Mouse (Mus musculus): ENCODE data around the gene Ssr2. TPM values are rescaled to one million over a fixed set of nuclear protein-coding genes. Genes with fewer than 3 reads are reported as not detected.

Gene Ssr2
- polyA plus RNA-seq, 1 experiment from 2014 or later: 301 TPM

DNA sequence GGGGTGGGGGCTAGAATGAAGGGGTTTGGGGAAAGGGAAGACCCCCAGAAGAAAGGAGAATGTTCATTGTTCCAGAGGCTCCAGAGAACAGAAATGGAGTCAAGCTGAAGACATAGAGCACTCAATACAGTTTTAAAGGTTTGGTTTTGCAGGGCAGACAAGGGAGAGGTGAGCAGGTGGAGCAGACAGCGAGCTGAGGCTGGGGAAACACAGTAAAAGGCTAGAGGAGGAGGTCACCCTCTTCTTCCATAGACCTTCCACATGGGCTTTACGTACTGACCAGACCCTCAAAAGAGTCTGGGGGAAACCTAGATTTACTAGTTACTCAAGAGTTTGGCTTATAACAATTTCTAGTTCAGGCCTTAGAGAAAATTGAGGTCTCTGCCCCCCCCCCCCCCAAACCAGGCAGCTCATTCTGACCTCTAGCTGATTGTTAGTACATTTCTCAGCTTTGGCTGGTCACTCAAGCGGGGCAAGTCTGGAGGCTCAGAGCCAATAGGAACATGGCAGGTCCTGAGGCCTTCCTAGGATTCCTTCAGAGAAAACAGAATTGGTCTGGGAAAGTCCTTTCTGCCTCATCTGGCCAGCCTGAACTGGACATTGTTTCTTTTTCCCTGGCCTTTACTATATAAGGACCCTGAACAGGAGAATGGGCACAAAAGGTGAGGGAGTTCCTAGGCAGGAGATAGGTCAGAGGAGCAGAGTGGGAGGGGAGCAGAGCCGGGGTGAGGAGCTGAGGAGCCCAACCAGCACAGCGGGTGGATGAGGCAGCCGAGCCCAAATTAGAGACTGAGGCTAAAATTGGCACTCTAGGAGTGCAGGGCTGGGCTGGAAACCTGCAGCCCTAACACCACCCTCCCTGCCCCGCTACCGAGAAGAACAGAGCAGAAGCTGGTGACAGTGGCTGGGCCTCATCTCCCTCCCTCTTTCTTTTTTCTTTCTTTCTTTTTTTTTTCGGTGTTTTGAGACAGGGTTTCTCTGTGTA is 43.7 kb downstream of the Ssr2 start:
- Histone ChIP-seq H3K4me1 (ENCODE audit: control insufficient read depth, insufficient read depth, low read length) (peaks cover 12% of the 10 kb centered on the region), H3K36me3 (ENCODE audit: control insufficient read depth, insufficient read depth, low read length) (no peaks in the 10 kb centered on the region), H3K9me3 (ENCODE audit: control insufficient read depth, low read depth, low read length) (no peaks in the 10 kb centered on the region), H3K4me3 (ENCODE audit: low read depth, low read length) (no peak overlapping the region), H3K27ac (ENCODE audit: low read length) (no peak overlapping the region), H3K9ac (replicated peaks; ENCODE audit: low read depth, low read length) (no peak overlapping the region), H3K4me2 (replicated peaks; ENCODE audit: low read depth, low read length) (no peak overlapping the region), H3K27me3 (ENCODE audit: control insufficient read depth, insufficient read depth, low read length) (no peaks in the 10 kb centered on the region)
- 54% methylated on average over 9 of the region's 9 CpGs for WGBS
- ATAC-seq (ENCODE audit: insufficient number of reproducible peaks, insufficient read depth, low FRiP score, low read depth): no peak

DNA sequence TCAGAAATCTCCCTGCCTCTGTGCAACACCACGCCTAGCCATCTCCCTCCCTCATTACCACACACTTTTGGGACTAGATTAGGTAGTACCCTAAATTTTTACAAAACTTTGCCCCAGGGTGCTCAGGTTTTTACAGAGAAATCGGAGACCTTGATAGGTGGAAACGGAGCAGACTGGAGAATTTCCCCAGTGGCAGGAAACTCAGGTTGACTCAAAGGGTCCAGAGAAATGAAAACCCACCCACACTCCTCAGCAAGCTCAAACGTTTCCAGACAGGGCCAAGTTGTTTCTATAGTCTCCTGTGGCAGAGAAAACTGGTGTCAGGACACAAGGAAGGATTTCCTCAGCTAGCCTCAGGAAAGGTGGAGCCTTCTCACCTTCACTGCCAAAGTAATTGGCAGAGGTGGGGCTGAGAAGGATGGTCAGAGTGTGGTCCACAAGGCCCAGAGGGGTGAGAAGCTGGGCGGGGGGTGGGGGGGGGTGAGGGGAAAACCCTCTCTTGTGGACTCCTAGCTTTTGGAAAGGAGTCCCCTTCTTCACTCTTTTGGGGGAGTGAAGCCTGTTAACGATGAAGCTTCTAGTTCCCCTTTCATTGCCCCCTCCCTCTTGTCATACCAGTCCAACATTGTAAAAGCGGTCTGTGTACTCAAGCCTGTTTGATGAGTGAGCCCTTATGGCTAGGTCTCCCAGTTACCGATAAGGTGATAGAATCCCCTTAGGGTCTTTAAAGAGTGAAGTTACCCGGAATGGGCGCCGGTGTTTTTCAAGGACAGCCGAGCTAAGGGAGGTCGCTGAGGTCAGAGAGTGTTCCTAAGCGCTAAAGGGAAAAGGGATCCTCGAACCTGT is 44.7 kb downstream of the Ssr2 start:
- H3K4me3 ChIP-seq (ENCODE audit: low read depth, low read length): peak overlapping the region; percentile 95
- ATAC-seq (ENCODE audit: insufficient number of reproducible peaks, insufficient read depth, low FRiP score, low read depth): peak; percentile 11; the same call in 1 of the 2 replicates
- peak overlapping the region; percentile 96 for H3K9ac ChIP-seq (replicated peaks; ENCODE audit: low read depth, low read length)
- H3K4me1 ChIP-seq (ENCODE audit: control insufficient read depth, insufficient read depth, low read length): peaks cover 21% of the 10 kb centered on the region
- peaks cover 6% of the 10 kb centered on the region; the same call in 1 of the 2 replicates for H3K36me3 ChIP-seq (ENCODE audit: control insufficient read depth, insufficient read depth, low read length)
- H3K27ac ChIP-seq (ENCODE audit: low read length): peak overlapping the region; percentile 99
- 16% methylated on average over 15 of the region's 15 CpGs for WGBS
- no peaks in the 10 kb centered on the region for H3K27me3 ChIP-seq (ENCODE audit: control insufficient read depth, insufficient read depth, low read length)
- H3K4me2 ChIP-seq (replicated peaks; ENCODE audit: low read depth, low read length): peak overlapping the region; percentile 92
- no peaks in the 10 kb centered on the region for H3K9me3 ChIP-seq (ENCODE audit: control insufficient read depth, low read depth, low read length)

DNA sequence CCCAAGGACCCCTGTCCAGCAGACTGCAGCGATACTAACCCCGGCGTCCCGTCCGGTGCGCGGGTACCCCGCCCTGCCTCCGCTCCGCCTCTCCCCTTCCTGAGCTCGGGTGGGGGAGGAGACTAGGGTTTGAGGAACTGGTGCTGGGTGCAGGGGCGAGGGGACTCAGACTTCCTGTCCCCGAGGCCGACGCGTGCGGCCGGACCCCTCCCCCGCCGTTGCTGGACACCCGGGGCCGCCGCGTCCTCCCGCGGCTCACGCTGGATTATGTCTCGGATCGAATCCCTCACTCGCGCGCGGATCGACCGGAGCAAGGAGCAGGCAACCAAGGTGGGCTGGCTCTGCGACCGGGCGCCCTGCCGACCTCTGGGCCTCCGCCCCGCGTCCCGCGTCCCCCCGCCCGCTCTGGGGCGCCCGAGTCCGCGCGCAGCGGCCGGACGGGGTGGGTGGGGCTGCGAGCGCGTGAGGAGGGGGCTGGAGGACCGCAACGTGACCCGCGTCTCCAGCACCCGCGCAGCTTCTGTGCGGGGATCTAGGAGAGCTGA is 45.4 kb downstream of the Ssr2 start:
- WGBS: 1% methylated on average over 64 of the region's 64 CpGs
- Histone ChIP-seq H3K9me3 (ENCODE audit: control insufficient read depth, low read depth, low read length) (no peaks in the 10 kb centered on the region), H3K4me3 (ENCODE audit: low read depth, low read length) (peak overlapping the region; percentile 95), H3K27me3 (ENCODE audit: control insufficient read depth, insufficient read depth, low read length) (no peaks in the 10 kb centered on the region), H3K27ac (ENCODE audit: low read length) (peak overlapping the region; percentile 99), H3K9ac (replicated peaks; ENCODE audit: low read depth, low read length) (peak overlapping the region; percentile 96), H3K4me2 (replicated peaks; ENCODE audit: low read depth, low read length) (peak overlapping the region; percentile 92), H3K4me1 (ENCODE audit: control insufficient read depth, insufficient read depth, low read length) (peaks cover 26% of the 10 kb centered on the region), H3K36me3 (ENCODE audit: control insufficient read depth, insufficient read depth, low read length) (peaks cover 6% of the 10 kb centered on the region)
- peak; percentile 82 for ATAC-seq (ENCODE audit: insufficient number of reproducible peaks, insufficient read depth, low FRiP score, low read depth)

DNA sequence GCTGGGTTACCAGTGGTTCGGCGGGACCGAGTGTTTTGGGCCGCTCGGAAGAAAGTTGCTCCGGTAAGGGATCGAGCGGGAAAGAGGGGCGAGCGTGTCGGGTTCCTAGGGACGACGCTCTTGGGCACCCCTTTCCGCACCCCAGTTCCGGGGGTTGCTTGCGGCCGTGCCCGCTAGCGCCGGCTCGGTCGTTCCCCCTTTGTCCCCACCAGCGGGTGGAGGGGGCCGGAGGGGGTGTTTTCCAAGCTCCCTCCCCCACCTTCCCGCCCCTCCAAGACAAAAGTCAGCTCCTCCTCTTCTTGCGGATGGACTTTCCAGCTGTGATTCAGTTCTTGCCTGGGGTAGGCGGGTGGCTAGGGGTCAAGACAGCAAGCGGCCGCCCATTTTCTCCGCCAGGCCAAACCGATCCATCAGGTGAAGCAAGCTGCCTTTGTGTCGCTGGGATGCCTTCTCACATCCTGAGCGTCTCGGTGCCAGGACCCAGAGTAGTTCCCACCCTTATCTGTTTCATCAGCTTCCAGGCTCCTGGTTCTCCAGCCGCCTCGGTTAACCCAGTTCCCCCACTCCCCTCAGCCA is 45.9 kb downstream of the Ssr2 start:
- Histone ChIP-seq H3K4me3 (ENCODE audit: low read depth, low read length) (peak overlapping the region; percentile 95), H3K27ac (ENCODE audit: low read length) (peak overlapping the region; percentile 99), H3K36me3 (ENCODE audit: control insufficient read depth, insufficient read depth, low read length) (peaks cover 10% of the 10 kb centered on the region), H3K9me3 (ENCODE audit: control insufficient read depth, low read depth, low read length) (no peaks in the 10 kb centered on the region), H3K9ac (replicated peaks; ENCODE audit: low read depth, low read length) (peak overlapping the region; percentile 96), H3K4me2 (replicated peaks; ENCODE audit: low read depth, low read length) (peak overlapping the region; percentile 92), H3K27me3 (ENCODE audit: control insufficient read depth, insufficient read depth, low read length) (no peaks in the 10 kb centered on the region), H3K4me1 (ENCODE audit: control insufficient read depth, insufficient read depth, low read length) (peaks cover 31% of the 10 kb centered on the region)
- peak; percentile 11; the same call in 1 of the 2 replicates for ATAC-seq (ENCODE audit: insufficient number of reproducible peaks, insufficient read depth, low FRiP score, low read depth)
- WGBS: under 1% methylated on average over 35 of the region's 36 CpGs

DNA sequence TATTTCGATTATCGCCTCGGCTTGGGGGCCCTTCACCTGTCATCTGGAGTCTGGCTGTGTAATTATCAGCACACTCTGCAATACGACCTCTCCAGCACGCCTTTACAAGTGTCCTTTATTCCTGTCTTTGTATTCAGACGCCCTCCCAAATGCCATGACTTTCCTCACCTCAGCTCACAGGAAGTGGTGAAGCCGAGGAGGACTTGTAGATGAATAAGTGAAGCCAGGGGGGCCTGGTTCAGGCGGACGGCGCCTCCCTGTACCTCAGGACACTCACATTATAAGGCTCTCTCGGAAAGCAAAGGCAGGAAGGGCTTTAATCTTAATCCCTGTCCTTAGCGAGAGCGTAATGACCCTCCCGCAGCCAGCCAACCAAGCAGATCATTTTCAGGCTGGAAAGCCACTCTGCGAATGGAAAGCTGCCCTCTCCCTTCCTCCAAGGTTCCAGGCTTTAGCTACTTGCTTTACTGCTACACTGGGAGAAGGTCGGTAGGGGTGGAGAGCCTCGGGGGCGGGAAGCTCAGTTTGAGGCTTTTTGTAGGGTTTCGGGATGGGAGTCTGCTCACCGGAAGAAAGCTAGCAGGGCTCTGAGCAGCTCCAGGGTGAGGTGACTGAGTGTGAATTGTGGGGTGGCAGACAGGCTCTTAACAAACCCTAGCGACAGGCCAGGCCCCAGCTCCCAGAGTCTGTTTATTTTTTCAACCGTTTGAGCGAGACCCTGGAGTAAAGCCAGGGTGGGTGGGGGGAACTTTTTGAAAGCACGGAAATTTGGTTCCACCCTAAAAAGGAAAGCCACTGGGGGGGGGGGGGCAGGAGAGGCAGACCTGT is 46.7 kb downstream of the Ssr2 start:
- Histone ChIP-seq H3K27ac (ENCODE audit: low read length) (peak overlapping the region; percentile 99), H3K4me2 (replicated peaks; ENCODE audit: low read depth, low read length) (peak overlapping the region; percentile 92), H3K4me3 (ENCODE audit: low read depth, low read length) (peak overlapping the region; percentile 95), H3K9me3 (ENCODE audit: control insufficient read depth, low read depth, low read length) (no peaks in the 10 kb centered on the region), H3K9ac (replicated peaks; ENCODE audit: low read depth, low read length) (peak overlapping the region; percentile 96), H3K4me1 (ENCODE audit: control insufficient read depth, insufficient read depth, low read length) (peaks cover 37% of the 10 kb centered on the region), H3K27me3 (ENCODE audit: control insufficient read depth, insufficient read depth, low read length) (no peaks in the 10 kb centered on the region), H3K36me3 (ENCODE audit: control insufficient read depth, insufficient read depth, low read length) (peaks cover 12% of the 10 kb centered on the region)
- peak; percentile 14; the same call in 1 of the 2 replicates for ATAC-seq (ENCODE audit: insufficient number of reproducible peaks, insufficient read depth, low FRiP score, low read depth)
- WGBS: under 1% methylated on average over 24 of the region's 24 CpGs

DNA sequence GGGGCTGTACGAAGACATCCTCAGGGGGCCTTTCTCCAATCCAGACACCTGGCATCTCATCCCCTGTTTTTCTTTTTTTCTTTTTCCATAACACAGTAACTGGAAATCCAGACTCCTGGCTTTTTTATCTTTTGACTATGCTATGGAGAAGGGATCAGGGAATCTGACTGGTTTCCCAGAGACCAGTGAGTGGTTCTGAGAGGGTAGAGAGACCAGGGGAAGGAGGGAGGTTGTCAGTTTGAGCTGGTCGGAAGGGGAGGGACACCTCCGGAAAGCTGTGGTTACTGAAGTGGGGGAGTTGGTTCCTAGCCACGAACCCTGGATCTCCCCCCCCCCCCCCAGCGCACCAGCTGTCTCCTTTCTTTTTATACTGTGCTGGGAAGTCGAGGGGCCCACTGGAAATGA is 47.3 kb downstream of the Ssr2 start:
- ATAC-seq (ENCODE audit: insufficient number of reproducible peaks, insufficient read depth, low FRiP score, low read depth): peak; percentile 30; the same call in 1 of the 2 replicates
- peaks cover 40% of the 10 kb centered on the region for H3K4me1 ChIP-seq (ENCODE audit: control insufficient read depth, insufficient read depth, low read length)
- peak overlapping the region; percentile 96 for H3K9ac ChIP-seq (replicated peaks; ENCODE audit: low read depth, low read length)
- H3K4me3 ChIP-seq (ENCODE audit: low read depth, low read length): peak overlapping the region; percentile 95
- H3K4me2 ChIP-seq (replicated peaks; ENCODE audit: low read depth, low read length): peak overlapping the region; percentile 92
- H3K9me3 ChIP-seq (ENCODE audit: control insufficient read depth, low read depth, low read length): no peaks in the 10 kb centered on the region
- H3K36me3 ChIP-seq (ENCODE audit: control insufficient read depth, insufficient read depth, low read length): peaks cover 17% of the 10 kb centered on the region
- no peaks in the 10 kb centered on the region for H3K27me3 ChIP-seq (ENCODE audit: control insufficient read depth, insufficient read depth, low read length)
- 0% methylated on average over 5 of the region's 6 CpGs for WGBS
- peak overlapping the region; percentile 99 for H3K27ac ChIP-seq (ENCODE audit: low read length)

DNA sequence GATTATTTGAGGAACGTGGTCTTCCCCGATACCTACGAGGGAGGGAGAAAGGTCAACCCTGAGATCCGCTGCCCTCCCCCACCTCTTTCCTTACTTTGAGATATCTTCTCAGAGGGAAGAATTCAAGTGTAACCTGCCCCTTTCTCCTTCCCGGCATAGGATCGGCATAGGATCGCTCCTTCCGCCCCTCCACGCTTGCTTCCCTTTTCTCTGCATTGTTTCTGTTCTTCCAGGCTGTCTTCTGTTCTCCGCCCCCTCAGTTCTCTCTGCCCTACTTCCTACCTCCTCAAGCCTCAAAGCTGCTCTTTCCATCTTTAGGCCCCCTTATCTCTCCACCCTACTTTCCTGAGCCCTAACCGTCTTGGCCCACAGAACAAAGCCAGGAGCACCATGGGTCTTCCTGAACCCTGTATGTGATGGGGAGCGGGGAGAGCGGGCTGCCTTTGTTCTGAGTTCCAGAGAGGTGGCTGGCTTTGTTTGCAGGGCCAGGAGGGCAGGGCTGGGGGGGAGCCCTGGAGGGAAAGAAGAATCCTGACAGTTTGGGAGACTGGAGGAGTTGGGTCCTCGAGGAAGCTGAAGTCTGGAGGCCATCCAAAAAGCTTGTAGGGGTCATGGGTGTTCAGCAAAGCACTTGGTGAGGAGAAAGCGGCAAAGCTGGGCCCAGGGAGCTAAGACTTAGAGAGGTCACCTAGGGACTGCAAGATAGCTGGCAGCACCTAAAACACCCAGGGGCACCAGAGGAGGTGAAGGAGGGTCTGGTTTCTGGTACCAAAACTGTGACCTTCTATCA is 47.9 kb downstream of the Ssr2 start:
- Histone ChIP-seq H3K4me2 (replicated peaks; ENCODE audit: low read depth, low read length) (peak overlapping the region; percentile 92), H3K9me3 (ENCODE audit: control insufficient read depth, low read depth, low read length) (no peaks in the 10 kb centered on the region), H3K36me3 (ENCODE audit: control insufficient read depth, insufficient read depth, low read length) (peaks cover 17% of the 10 kb centered on the region), H3K27ac (ENCODE audit: low read length) (peak overlapping the region; percentile 99), H3K4me1 (ENCODE audit: control insufficient read depth, insufficient read depth, low read length) (peaks cover 40% of the 10 kb centered on the region), H3K27me3 (ENCODE audit: control insufficient read depth, insufficient read depth, low read length) (no peaks in the 10 kb centered on the region), H3K9ac (replicated peaks; ENCODE audit: low read depth, low read length) (peak overlapping the region; percentile 96), H3K4me3 (ENCODE audit: low read depth, low read length) (peak overlapping the region; percentile 95)
- no peak for ATAC-seq (ENCODE audit: insufficient number of reproducible peaks, insufficient read depth, low FRiP score, low read depth)
- 3% methylated on average over 15 of the region's 15 CpGs for WGBS

All from stomach, embryonic 14.5 days (tissue).